8 mouse cellular contexts compared by ENCODE assay signal in genomic region chr8:111033482-111034215, GRCm38 (mm10). TPM values are rescaled to one million over a fixed set of nuclear protein-coding genes. Genes with fewer than 3 reads are reported as not detected.
DNase-seq lines count a peak whose midpoint lies in the region; ATAC-seq and TF ChIP-seq lines count a peak whose summit lies in the region.

No protein-coding gene starts in this region.

- peaks cover 12% of the 10 kb centered on the region for H3K27me3 ChIP-seq in hindbrain, embryonic 10.5 days (ENCODE audit: insufficient read depth, poor library complexity, severe bottlenecking)
- H3K27me3 ChIP-seq in lung, postnatal 0 days (replicated peaks; ENCODE audit: insufficient read depth, low read length): no peaks in the 10 kb centered on the region

- peak; percentile 100 for ATAC-seq in frontal cortex, adult (ENCODE audit: low TSS enrichment)
- ATAC-seq in lung, postnatal 0 days: peak; percentile 99

- TF ChIP-seq CTCF in lung, postnatal 0 days (IDR thresholded peaks at IDR 0.05): no peak

- peak overlapping the region; percentile 99 for H3K27ac ChIP-seq in hindbrain, embryonic 10.5 days
- H3K27ac ChIP-seq in lung, postnatal 0 days (ENCODE audit: low read length): peak overlapping the region; percentile 85

- peak overlapping the region; percentile 86 for H3K4me3 ChIP-seq in hindbrain, embryonic 10.5 days
- peak overlapping the region; percentile 77 for H3K4me3 ChIP-seq in lung, postnatal 0 days (ENCODE audit: low read depth, low read length)

- TF ChIP-seq EP300 in lung, postnatal 0 days (IDR thresholded peaks at IDR 0.05): 0 out of 2 replicates have a peak, but pooled peaks have one; percentile 17

- peaks cover 34% of the 10 kb centered on the region for H3K36me3 ChIP-seq in hindbrain, embryonic 10.5 days
- H3K36me3 ChIP-seq in lung, postnatal 0 days (ENCODE audit: insufficient read depth, low read length): peaks cover 12% of the 10 kb centered on the region; the same call in 1 of the 2 replicates

- H3K9me3 ChIP-seq in hindbrain, embryonic 10.5 days: no peaks in the 10 kb centered on the region
- H3K9me3 ChIP-seq in lung, postnatal 0 days (ENCODE audit: low read length): no peaks in the 10 kb centered on the region

- H3K4me1 ChIP-seq in hindbrain, embryonic 10.5 days (replicated peaks): peaks cover 20% of the 10 kb centered on the region
- H3K4me1 ChIP-seq in lung, postnatal 0 days (ENCODE audit: insufficient read depth, low read depth, low read length): no peaks in the 10 kb centered on the region

- DNase-seq in MN1 (ENCODE audit: low spot score): peak; percentile 100
- DNase-seq in cerebellum, adult 9-10 months: peak; percentile 100
- peak; percentile 98 for DNase-seq in hindbrain, embryonic 10.5 days (ENCODE audit: low spot score)
- DNase-seq in layer of hippocampus, adult 9-11 months: peak; percentile 100
- peak; percentile 100 for DNase-seq in lung, postnatal 0 days (ENCODE audit: low spot score)
- peak; percentile 93 for DNase-seq in ovary, postnatal 14 days (ENCODE audit: low spot score)
- DNase-seq in thymus, postnatal 14 days: peak; percentile 97

- peak overlapping the region; percentile 65 for H3K4me2 ChIP-seq in lung, postnatal 0 days (replicated peaks; ENCODE audit: low read depth, low read length)

- H3K9ac ChIP-seq in lung, postnatal 0 days (replicated peaks; ENCODE audit: low read depth): peak overlapping the region; percentile 66

- WGBS in hindbrain, embryonic 10.5 days: 6% methylated on average over 37 of the region's 37 CpGs
- WGBS in lung, postnatal 0 days: 7% methylated on average over 36 of the region's 37 CpGs

RNA-seq across cellular contexts. Expression of gene Aars, which starts 0.7 kb away (rescaled TPM):
- 76.2 TPM in 2 replicates for polyA plus RNA-seq in hindbrain, embryonic 10.5 days (2016; fragmentation: Nextera tagmentation; extraction: Ambion mirVana)
- polyA plus RNA-seq in lung, postnatal 0 days (2015; fragmentation: Nextera tagmentation; extraction: Ambion mirVana): 25.2 and 26.0 TPM in 2 replicates

RNA-seq across cellular contexts. Expression of gene Ddx19b, which starts 2.1 kb away (rescaled TPM):
- 8.0 and 10.7 TPM in 2 replicates for polyA plus RNA-seq in hindbrain, embryonic 10.5 days (2016; fragmentation: Nextera tagmentation; extraction: Ambion mirVana)
- 3.4 and 3.7 TPM in 2 replicates for polyA plus RNA-seq in lung, postnatal 0 days (2015; fragmentation: Nextera tagmentation; extraction: Ambion mirVana)

RNA-seq across cellular contexts. Expression of gene Exosc6, which starts 22.5 kb away (rescaled TPM):
- polyA plus RNA-seq in hindbrain, embryonic 10.5 days (2016; fragmentation: Nextera tagmentation; extraction: Ambion mirVana): 17.0 and 17.4 TPM in 2 replicates
- polyA plus RNA-seq in lung, postnatal 0 days (2015; fragmentation: Nextera tagmentation; extraction: Ambion mirVana): 4.2 and 5.0 TPM in 2 replicates

RNA-seq across cellular contexts. Expression of gene Ddx19a, which starts 36.0 kb away (rescaled TPM):
- polyA plus RNA-seq in hindbrain, embryonic 10.5 days (2016; fragmentation: Nextera tagmentation; extraction: Ambion mirVana): 22.2 and 25.2 TPM in 2 replicates
- polyA plus RNA-seq in lung, postnatal 0 days (2015; fragmentation: Nextera tagmentation; extraction: Ambion mirVana): 6.8 and 8.4 TPM in 2 replicates

RNA-seq across cellular contexts. Expression of gene Clec18a, which starts 58.6 kb away (rescaled TPM):
- polyA plus RNA-seq in hindbrain, embryonic 10.5 days (2016; fragmentation: Nextera tagmentation; extraction: Ambion mirVana): 1.3 and 1.5 TPM in 2 replicates
- not detected in 2 replicates for polyA plus RNA-seq in lung, postnatal 0 days (2015; fragmentation: Nextera tagmentation; extraction: Ambion mirVana)

Comparison
In these comparisons a context has a peak if more than half of its experiments do, and no peak if none do; other contexts are left out.
1. Peak in every context shown above with its lines: DNase-seq, ATAC-seq, H3K4me3 ChIP-seq and H3K27ac ChIP-seq.